Mouse (Mus musculus): ENCODE data around the gene Ell. TPM values are rescaled to one million over a fixed set of nuclear protein-coding genes. Genes with fewer than 3 reads are reported as not detected.

Ell gene
- polyA plus RNA-seq, 1 experiment = 21.3 TPM

DNA sequence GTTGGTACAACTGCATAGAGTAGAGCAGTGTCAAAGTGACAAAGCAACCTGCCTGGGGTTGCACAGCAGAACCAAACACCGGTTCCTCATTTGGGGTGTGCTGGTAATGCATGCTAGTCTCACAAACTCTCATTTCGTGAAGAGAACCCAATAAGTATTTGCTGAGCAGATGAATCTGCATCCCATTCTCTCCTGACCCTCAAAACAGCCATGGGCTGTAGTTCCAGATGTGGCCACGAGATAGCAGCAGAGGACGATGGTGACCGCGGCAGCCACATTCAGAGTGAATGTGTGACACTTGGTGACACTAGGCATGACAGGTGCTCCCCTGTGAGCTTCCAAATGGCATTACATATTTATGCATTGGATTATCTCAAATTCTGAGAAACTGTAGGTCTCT, 72.6 kb downstream of the Ell start:
- no peak for DNase-seq (ENCODE audit: low spot score)

DNA sequence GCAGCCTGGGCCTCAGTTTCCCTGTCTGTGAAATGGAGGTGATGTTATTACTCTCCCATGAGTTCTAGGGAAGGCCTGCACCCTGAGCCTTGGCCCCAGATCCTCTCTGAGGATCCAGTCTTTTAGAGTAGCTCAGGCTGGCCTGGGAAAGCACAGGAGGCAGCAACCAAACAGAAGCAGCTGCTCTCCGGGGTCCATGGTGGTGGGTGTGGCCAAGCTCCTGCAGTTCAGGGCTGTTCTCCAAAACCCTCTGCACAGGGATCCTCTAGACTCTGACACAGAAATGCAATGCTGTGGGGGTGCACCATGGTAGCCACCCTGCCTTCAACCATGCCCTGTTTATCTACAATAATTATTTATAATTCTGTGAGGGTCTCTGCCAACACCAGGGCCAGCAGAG, 74.5 kb downstream of the Ell start:
- no peak for DNase-seq (ENCODE audit: low spot score)

- DNase-seq (ENCODE audit: low spot score) = no peak
These were observed 75.2 kb downstream of the Ell start for GRCm38 (mm10) chr8:70614469-70614868.

DNA sequence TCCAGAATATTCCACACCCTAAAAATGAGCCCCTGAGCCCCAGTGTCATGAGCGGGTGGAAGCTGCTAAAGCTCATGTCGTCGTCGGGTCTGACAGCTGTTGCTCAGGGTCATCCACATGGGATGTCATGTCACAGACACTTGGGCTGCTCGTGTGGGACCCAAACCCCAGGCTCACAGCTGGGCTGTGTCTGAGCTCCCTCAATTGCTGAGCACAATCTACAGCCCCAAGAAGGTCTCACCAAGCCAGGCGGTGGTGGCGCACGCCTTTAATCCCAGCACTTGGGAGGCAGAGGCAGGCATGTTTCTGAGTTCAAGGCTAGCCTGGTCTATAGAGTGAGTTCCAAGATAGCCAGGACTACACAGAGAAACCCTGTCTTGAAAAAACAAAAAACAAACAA, 76.0 kb downstream of the Ell start:
- no peak for DNase-seq (ENCODE audit: low spot score)

GRCm38 (mm10) chr8:70615894-70616293, 76.6 kb downstream of the Ell start, which contains the start of gene Lrrc25:
TSS of gene Lrrc25 (plus strand) at chr8:70616155.
- no peak for DNase-seq (ENCODE audit: low spot score)

GRCm38 (mm10) chr8:70616645-70617044, 77.4 kb downstream of the Ell start:
- no peak for DNase-seq (ENCODE audit: low spot score)

GRCm38 (mm10) chr8:70617985-70618384, 78.7 kb downstream of the Ell start:
- no peak for DNase-seq (ENCODE audit: low spot score)

DNA sequence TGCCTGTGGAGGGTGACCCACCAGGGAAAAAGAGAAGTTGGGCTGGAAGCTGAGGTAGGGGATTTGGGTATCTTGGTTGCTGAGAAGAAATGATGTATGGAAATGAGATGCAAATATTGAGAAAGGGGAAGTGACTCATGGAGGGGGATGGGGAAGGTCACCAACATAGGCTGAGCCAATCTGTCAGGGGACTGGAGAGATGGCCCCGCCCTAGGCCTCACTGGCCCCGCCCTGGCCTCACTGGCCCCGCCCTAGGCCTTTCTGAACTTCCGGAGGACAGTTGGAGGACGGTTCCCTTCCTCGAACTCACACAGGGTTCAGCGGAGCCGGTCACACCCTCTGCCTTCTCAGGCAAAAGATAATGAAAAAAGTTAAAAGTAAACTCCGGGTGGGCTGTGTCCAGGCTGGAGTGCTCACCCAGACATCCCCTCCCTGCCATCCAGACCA, 79.7 kb downstream of the Ell start:
- no peak for DNase-seq (ENCODE audit: low spot score)

DNA sequence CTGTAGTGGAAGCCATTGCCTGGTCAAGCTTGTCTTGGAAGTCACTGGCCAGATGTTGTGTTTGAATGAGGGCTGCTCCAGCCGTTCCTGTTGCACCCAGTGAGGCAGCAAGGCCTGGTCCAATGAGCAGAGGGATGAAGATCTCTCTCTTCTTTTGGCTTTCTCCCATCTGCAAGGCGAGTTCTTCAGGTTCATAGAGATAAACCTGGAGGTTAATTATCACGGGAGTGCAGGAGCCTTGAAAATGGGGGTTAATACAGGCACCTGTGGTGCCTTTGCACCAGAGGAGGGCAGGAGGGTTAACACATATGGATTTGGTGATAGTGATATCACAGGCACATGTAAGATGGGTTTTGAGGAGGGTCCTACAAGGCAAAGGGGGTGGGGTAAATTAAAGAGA, 83.0 kb downstream of the Ell start:
- DNase-seq (ENCODE audit: low spot score) = no peak

DNA sequence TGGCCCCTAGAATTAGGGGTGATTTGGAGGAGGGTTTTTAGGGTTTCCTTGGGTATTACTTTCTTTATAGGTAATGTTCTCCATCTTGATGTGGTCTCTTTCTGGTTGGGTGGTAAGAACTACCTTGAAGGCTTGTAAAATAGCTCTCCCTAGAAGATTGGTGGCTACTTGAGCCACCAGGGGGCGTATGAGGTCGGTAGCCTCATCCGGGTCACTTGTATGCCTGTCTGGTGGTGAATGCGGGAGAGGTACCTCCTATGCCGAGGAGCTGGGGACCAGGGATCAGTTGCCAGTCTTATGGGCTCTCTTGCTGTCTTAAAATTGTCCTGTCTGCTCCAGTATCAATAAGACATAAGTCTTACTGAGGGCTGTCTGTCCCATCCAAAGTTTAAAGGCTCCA, 85.8 kb downstream of the Ell start:
- DNase-seq (ENCODE audit: low spot score) = no peak

DNA sequence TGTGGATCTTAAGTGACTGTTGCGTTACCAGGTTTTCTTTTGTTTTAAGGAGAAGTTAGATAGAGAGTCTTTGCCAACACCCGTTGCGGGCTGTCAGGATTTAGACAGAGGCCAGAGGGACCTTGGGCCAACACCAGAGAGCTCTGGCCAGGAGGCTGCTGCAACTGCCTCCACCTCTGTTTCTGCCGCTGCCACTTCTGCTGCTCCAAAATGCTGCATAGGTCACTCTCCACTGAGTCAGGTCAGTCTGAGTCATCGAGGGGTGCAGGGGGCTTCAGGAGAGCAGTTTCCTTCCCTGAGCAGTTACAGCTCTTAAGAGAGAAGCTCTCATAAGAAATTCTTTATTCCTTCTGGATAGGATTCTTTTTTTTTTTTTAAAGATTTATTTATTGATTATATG, 87.8 kb downstream of the Ell start:
- no peak for DNase-seq (ENCODE audit: low spot score)

DNA sequence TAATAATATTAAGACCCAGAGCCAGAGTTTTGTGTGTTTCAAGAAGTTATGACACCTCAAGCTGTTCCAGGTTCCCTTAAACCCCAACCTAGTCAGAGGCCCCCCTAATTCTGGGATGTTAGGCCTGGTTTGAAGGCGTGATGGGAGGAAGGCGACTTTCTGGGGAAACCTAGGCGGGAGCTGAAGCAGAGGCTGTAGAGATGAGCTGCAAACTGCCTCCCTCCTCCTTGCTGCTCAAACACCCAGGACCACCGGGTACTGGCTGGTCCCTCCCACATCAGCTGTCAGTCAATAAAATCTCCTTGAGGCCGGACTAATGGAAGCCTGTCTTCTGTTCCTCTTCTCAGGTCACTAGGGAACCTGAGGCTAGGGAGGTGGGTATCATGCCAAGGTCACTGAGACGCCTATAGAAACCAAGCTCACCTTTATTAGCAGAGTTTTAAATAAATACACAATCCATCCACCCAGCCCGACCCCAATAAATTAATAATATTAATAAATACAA, 89.8 kb downstream of the Ell start:
- no peak for DNase-seq (ENCODE audit: low spot score)

- peak; percentile 92 for DNase-seq (ENCODE audit: low spot score)
These were observed 90.6 kb downstream of the Ell start for GRCm38 (mm10) chr8:70629574-70630531.

DNA sequence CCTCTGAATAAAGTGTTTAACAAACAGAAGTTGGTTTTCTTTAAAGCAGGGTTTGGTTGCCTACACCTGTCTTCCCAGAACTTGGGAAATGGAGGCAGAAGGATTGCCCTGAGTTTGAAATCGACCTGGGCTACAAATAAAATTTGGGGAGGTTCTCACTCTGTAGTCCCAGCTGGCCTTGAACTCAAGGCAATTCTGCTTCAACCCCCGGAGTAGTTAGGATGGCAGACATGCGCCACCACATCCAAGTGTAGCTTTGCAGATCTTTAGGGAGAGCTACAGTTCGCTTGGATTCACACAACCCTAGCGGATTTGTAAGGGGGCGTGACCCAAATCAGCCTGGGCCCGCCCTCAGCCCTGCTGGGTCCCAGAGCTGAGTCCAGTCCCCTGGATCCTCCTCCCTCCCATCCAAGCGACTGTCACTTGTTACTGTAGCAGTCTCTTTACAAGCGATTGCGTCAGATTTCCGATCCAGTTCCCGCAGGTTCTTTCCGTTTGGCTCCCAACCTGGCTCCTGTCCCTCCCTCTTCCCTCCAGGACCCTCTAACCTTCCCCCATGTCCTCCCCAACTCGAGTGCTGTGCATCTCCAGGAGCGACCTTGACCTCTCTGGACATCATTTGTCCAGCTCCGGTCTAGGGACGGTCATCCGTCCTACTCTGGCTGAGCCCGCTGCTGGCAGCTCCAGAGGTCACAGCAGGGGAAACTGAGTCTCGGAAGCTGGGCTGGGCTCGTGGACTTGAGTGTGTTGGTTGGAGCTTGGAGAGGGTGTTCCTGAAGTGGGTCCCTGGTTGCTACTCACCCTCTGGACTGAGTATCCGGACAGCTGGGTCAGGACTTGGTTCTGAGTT, 91.5 kb downstream of the Ell start:
- DNase-seq (ENCODE audit: low spot score) = no peak

- no peak for DNase-seq (ENCODE audit: low spot score)
These were observed 92.2 kb downstream of the Ell start for GRCm38 (mm10) chr8:70631436-70631835.

- DNase-seq (ENCODE audit: low spot score) = no peak
These were observed 93.2 kb downstream of the Ell start, which contains the start of gene Gdf15 for GRCm38 (mm10) chr8:70632346-70632892. TSS of gene Gdf15 (minus strand) at chr8:70632456.

- no peak for DNase-seq (ENCODE audit: low spot score)
These were observed 94.8 kb downstream of the Ell start for GRCm38 (mm10) chr8:70634066-70634465.

DNA sequence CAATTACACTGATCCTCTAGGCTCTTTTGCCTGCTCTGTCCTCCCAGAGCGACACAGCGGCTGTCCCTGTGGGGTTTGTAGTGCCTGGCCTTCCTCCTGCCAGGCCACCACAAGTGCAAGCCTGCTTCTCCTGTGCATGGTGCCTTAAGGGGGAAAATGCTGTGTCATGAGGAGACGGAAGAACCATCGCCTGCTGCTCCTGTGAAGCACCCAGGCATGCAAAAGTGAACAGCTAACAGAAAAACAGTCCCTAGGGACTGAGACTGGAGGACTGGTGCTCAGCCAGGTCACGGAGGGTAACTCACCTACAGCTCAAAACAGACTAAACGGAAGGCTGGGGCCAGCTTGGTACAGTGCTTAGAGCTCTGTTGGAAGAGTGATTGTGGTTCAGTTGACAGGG, 96.3 kb downstream of the Ell start:
- DNase-seq (ENCODE audit: low spot score) = no peak

GRCm38 (mm10) chr8:70636838-70637237, 97.6 kb downstream of the Ell start:
- no peak for DNase-seq (ENCODE audit: low spot score)

GRCm38 (mm10) chr8:70638752-70639151, 99.5 kb downstream of the Ell start:
- DNase-seq (ENCODE audit: low spot score) = no peak
